Mouse (Mus musculus) cerebellum, adult 2 months (tissue): ENCODE data around the gene Rsph14. TPM values are rescaled to one million over a fixed set of nuclear protein-coding genes. Genes with fewer than 3 reads are reported as not detected.

Source experiments
- DNase-seq, 2 experiments: peaks; one replicate each; pipeline ENCODE4 v3.0.0; 2021
- H3K27ac ChIP-seq: fragments of 200-500 bp; 2 replicates; pipeline ENCODE4 v1.5.1; 2012; ENCODE audit warnings: low read length, control low read depth, inconsistent platforms; ENCODE audit not compliant: insufficient read depth
- H3K27me3 ChIP-seq: fragments of 200-500 bp; 2 replicates; pipeline ENCODE4 v1.6.1; 2012; ENCODE audit warnings: inconsistent platforms, mild to moderate bottlenecking, low read length, moderate library complexity; ENCODE audit not compliant: control insufficient read depth, insufficient read depth
- H3K4me1 ChIP-seq: fragments of 200-500 bp; 2 replicates; pipeline ENCODE4 v1.6.1; 2011; ENCODE audit warnings: low read length; ENCODE audit not compliant: control insufficient read depth, insufficient read depth
- H3K4me3 ChIP-seq: fragments of 200-500 bp; replicated peaks from 2 replicates; pipeline ENCODE3; 2011; ENCODE audit warnings: mild to moderate bottlenecking, low read depth, low read length, control low read depth; ENCODE audit not compliant: insufficient read depth
- CTCF ChIP-seq: fragments of 200-500 bp; IDR thresholded peaks from 2 replicates; pipeline ENCODE4 v1.5.1; 2011; ENCODE audit warnings: low read depth, mild to moderate bottlenecking, control low read depth, low read length, moderate library complexity, borderline replicate concordance; ENCODE audit not compliant: insufficient read depth
- POLR2A ChIP-seq: fragments of 200-500 bp; IDR thresholded peaks from 2 replicates; pipeline ENCODE4 v1.6.1; 2011; ENCODE audit warnings: low read length, control low read depth, borderline replicate concordance; ENCODE audit not compliant: insufficient read depth
- WGBS: fragments of 180-500 bp; shearing (Covaris S2); methylation state at CpG from one replicate; pipeline ENCODE4 v1.1.7; 2018; 5-methylcytosine and 5-hydroxymethylcytosine counted together
- polyA plus RNA-seq: library from polyadenylated mRNA; depleted of rRNA; stranded (reverse); fragments of >200 nt; gene quantifications from 2 replicates; pipeline ENCODE4 v1.2.3, GENCODE M21; 2012

The Rsph14 gene
- polyA plus RNA-seq, 1 experiment, result 0.43 TPM

DNA sequence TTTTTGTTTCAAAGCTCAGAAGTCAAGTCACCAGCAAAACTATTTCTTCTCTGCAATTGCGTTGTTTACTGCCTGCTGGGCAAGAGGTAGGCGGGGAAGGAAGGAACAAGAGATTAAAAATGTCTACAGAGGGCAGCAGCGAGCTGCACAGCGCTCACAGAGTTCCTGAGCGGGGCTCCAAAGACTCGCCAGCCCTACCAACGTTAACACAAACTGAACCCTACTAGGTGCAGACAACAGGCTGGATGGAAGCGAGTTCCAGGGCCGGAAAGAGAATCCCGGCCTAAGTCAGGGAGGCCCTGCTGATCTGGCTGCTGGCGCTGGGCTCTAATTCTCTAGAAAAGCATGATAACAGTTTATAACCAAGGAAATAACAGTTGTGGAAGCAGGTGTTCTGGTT lies 27.0 kb upstream of the Rsph14 start:
- Histone ChIP-seq H3K27me3 (no peaks in the 10 kb centered on the region), H3K27ac (no peak overlapping the region), H3K4me1 (peaks cover 14% of the 10 kb centered on the region), H3K4me3 (no peak overlapping the region)
- under 1% methylated on average over 11 of the region's 11 CpGs for WGBS
- DNase-seq, result peak; percentile 78 to 79
- no peak for TF ChIP-seq POLR2A
- TF ChIP-seq CTCF, result peak; percentile 95

DNA sequence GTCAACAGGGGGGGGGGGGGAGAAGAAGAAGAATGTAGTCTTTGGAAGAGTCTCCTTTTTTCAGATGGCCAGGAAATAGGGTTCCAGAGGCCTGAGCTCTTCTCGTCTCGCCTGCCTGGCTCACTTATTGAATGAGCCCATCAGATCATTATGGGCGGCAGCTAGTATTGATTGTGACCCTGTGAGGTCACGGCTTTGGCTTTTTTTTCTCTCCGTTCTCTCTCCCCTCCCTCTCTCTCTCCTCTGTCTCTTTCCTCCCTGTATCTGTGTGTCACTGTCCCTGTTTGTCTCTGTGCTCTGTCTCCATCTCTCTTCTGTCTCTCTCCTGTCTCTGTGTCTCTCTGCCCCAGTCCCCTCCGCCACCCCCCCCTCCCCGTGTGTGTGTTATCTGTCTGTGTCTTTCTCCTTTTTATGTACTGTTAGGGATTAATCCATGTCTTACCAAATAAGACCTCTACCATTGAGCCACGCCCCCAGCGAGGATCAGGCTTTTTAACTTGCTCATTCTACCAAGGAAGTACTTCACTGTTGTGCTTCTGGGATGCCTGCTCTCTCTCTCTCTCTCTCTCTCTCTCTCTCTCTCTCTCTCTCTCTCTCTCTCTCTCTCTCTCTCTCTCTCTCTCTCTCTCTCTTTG lies 26.5 kb upstream of the Rsph14 start:
- WGBS, result 44% methylated on average over 9 of the region's 9 CpGs
- TF ChIP-seq POLR2A, result no peak
- TF ChIP-seq CTCF, result no peak
- Histone ChIP-seq H3K4me3 (no peak overlapping the region), H3K27ac (no peak overlapping the region), H3K4me1 (peaks cover 18% of the 10 kb centered on the region), H3K27me3 (no peaks in the 10 kb centered on the region)
- no peak for DNase-seq

DNA sequence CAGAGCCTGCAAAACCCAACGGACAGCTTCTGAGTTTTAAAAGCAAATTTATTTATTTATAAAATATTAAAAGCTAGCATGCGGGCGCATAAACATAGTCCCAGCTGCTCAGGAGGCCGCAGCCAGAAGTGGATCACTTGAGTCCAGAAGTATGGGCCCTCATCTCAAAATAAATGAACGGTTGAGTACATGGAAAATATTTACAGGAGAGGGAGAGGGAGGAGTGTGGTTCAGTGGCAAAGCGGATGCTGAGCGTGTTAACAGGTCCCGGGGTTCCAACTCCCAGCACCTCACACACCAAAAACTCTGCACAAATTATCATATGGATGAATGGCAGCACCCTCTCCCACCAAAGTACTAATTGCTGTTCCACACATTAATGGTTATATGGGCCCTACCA lies 25.9 kb upstream of the Rsph14 start:
- Histone ChIP-seq H3K4me3 (no peak overlapping the region), H3K27me3 (no peaks in the 10 kb centered on the region), H3K27ac (no peak overlapping the region), H3K4me1 (peaks cover 15% of the 10 kb centered on the region)
- no peak for DNase-seq
- WGBS, result 87% methylated on average over 8 of the region's 8 CpGs
- TF ChIP-seq POLR2A (no peak), CTCF (no peak)

DNA sequence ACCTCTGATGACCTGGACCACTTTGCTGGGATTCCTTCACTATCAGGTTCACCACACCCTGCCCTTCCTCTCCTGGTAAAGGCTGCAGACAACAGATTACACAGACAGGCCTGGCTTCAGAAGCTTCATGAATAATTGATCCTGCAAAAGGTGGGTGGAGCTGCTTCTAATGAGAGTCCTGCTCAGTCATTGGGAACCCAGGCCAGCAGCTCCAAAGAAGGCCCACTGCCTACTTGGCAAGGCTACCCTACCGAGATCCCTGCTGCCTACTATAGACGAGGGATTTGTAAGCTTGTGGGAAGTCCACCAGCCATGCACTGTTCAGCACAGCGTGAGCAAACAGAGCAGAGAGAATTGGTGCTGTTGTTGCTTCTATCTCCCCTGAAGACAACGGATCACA lies 23.9 kb upstream of the Rsph14 start:
- DNase-seq, result no peak
- WGBS, result 17% methylated on average over 4 of the region's 4 CpGs
- Histone ChIP-seq H3K27me3 (no peaks in the 10 kb centered on the region), H3K4me1 (peaks cover 24% of the 10 kb centered on the region), H3K4me3 (no peak overlapping the region), H3K27ac (no peak overlapping the region)
- TF ChIP-seq CTCF, result no peak
- TF ChIP-seq POLR2A, result no peak

- no peaks in the 10 kb centered on the region for H3K27me3 ChIP-seq
- WGBS, result 81% methylated on average over 5 of the region's 5 CpGs
- peaks cover 30% of the 10 kb centered on the region for H3K4me1 ChIP-seq
- no peak overlapping the region for H3K4me3 ChIP-seq
- DNase-seq, result no peak
- no peak overlapping the region for H3K27ac ChIP-seq
- TF ChIP-seq POLR2A, result no peak
- TF ChIP-seq CTCF, result no peak
Measured at GRCm38 (mm10) chr10:75055672-75056071, 23.3 kb upstream of the Rsph14 start.

DNA sequence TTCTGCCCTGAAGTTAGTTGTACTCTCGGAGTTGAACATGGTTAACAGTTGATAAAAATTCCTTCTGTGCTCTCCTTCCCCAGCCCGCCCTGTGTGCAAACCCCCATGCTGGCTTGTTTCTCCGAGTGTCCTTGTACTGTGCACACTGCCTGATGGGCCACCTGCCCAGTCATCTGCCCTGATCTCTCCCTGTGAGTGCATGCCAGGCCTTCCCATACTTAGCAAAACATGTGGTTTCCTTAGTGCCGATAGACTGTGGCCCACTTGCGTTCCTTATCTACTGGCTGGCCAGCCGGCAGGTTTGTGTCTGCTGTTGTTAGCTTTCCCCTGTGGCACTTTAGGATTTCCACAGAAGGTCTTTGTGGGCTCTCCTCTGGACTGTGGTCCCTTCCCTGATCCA lies 21.7 kb upstream of the Rsph14 start:
- DNase-seq, result no peak
- TF ChIP-seq CTCF, result no peak
- TF ChIP-seq POLR2A, result no peak
- 47% methylated on average over 6 of the region's 6 CpGs for WGBS

GRCm38 (mm10) chr10:75053655-75054054 lies 21.3 kb upstream of the Rsph14 start:
- no peak overlapping the region for H3K27ac ChIP-seq
- 94% methylated on average over 4 of the region's 4 CpGs for WGBS
- TF ChIP-seq CTCF (no peak), POLR2A (no peak)
- no peak for DNase-seq
- peaks cover 31% of the 10 kb centered on the region for H3K4me1 ChIP-seq
- H3K27me3 ChIP-seq, result no peaks in the 10 kb centered on the region
- H3K4me3 ChIP-seq, result no peak overlapping the region

More for the DNA sequence above, 21.7 kb upstream of the Rsph14 start:
- H3K4me3 ChIP-seq, result no peak overlapping the region
- H3K27me3 ChIP-seq, result no peaks in the 10 kb centered on the region
- H3K27ac ChIP-seq, result no peak overlapping the region
- peaks cover 31% of the 10 kb centered on the region for H3K4me1 ChIP-seq

DNA sequence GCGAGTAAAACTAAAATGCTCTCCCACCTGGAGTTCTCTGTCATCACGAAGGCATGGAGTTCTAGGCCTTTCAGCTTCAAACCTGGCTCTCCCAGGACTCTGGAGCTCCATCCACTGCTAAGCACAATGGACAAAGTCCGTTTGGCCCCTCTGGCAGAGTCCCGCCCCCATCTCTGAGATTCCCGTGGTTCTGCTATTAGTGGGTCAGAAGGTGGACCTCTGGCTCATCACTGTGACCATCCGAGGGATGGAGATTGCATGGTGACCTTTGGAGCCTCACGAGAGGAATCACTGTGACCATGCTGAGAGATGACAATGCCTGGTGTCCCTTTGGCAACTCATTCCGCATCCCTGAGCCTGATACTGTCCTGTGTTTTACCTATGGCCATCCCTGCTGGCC lies 20.5 kb upstream of the Rsph14 start:
- TF ChIP-seq POLR2A, result no peak
- no peak for TF ChIP-seq CTCF
- 48% methylated on average over 8 of the region's 8 CpGs for WGBS
- H3K4me1 ChIP-seq, result peaks cover 31% of the 10 kb centered on the region
- no peak overlapping the region for H3K4me3 ChIP-seq
- H3K27ac ChIP-seq, result no peak overlapping the region
- no peaks in the 10 kb centered on the region for H3K27me3 ChIP-seq
- DNase-seq, result no peak

DNA sequence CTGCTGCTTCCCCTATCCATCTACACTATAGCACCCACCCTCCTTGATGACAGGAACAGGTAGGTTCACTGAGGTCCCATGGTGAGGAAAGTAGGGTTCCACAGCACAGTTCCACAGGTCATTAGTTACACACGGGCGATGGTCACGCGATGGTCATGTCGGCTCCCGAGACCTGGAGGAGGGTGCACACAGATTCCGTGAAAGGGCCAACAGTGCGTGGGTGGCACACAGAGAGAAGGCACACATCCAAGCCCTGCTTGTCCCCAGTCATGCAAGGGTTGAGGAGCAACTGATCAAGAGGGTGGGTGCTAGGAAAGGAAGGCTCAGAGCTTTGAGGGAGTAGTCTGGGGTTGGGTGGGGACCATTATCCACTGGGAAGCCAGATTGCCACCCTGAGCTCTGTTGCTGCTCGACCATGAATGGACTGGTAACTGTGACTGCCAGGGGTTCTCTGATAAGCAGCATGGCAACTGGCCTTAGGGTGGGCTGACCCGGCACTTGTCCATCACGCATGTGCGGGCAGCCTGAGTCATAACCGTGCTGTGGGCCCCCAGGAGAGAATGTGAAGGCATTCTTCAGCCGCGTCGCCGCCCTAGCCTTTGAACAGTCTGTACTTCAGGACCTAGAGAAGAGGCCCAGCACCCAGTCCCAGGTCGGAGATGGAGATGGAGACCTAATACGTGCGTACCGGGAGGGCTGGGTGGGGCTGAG lies 19.1 kb upstream of the Rsph14 start:
- no peak overlapping the region for H3K27ac ChIP-seq
- 85% methylated on average over 21 of the region's 21 CpGs for WGBS
- TF ChIP-seq POLR2A (no peak), CTCF (no peak)
- peaks cover 31% of the 10 kb centered on the region for H3K4me1 ChIP-seq
- H3K4me3 ChIP-seq, result no peak overlapping the region
- H3K27me3 ChIP-seq, result no peaks in the 10 kb centered on the region
- peak in 1 of 2 experiments; percentile 36 for DNase-seq
